Mouse (Mus musculus) adrenal gland, adult (tissue): ENCODE measurements around the gene Sfxn1.

Source experiments
- DNase-seq, 2 experiments: peaks; one replicate each; pipeline ENCODE4 v3.0.0; 2022 to 2023; ENCODE audit warnings: low spot score in 1 of 2; ENCODE audit not compliant: inconsistent age in 2 of 2

Gene Sfxn1

GRCm38 (mm10) chr13:54076762-54077460, 5.2 kb downstream of the Sfxn1 start:
- DNase-seq = no peak

GRCm38 (mm10) chr13:54077470-54078174, 6.0 kb downstream of the Sfxn1 start:
- no peak for DNase-seq

GRCm38 (mm10) chr13:54079782-54080759, 8.4 kb downstream of the Sfxn1 start:
- no peak for DNase-seq

- DNase-seq = no peak
These were observed 9.1 kb downstream of the Sfxn1 start for GRCm38 (mm10) chr13:54080785-54081184.

GRCm38 (mm10) chr13:54082946-54083345, 11.3 kb downstream of the Sfxn1 start:
- no peak for DNase-seq

- DNase-seq = no peak
These were observed 12.5 kb downstream of the Sfxn1 start for GRCm38 (mm10) chr13:54084178-54084577.

GRCm38 (mm10) chr13:54084826-54085225, 13.2 kb downstream of the Sfxn1 start:
- no peak for DNase-seq

GRCm38 (mm10) chr13:54085266-54085665, 13.6 kb downstream of the Sfxn1 start:
- no peak for DNase-seq

GRCm38 (mm10) chr13:54091719-54092118, 20.1 kb downstream of the Sfxn1 start:
- no peak for DNase-seq

- DNase-seq = no peak
These were observed 22.7 kb downstream of the Sfxn1 start for GRCm38 (mm10) chr13:54094349-54094748.

- no peak for DNase-seq
These were observed 23.3 kb downstream of the Sfxn1 start for GRCm38 (mm10) chr13:54094963-54095362.

- DNase-seq = no peak
These were observed 24.1 kb downstream of the Sfxn1 start for GRCm38 (mm10) chr13:54095721-54096120.

- no peak for DNase-seq
These were observed 25.6 kb downstream of the Sfxn1 start for GRCm38 (mm10) chr13:54097227-54097626.

GRCm38 (mm10) chr13:54097797-54098196, 26.1 kb downstream of the Sfxn1 start:
- DNase-seq = no peak

- peak; percentile 68 to 90 for DNase-seq
These were observed 29.6 kb downstream of the Sfxn1 start for GRCm38 (mm10) chr13:54101031-54101820.

GRCm38 (mm10) chr13:54102061-54102460, 30.4 kb downstream of the Sfxn1 start:
- DNase-seq = no peak

GRCm38 (mm10) chr13:54103271-54103670, 31.6 kb downstream of the Sfxn1 start:
- DNase-seq = no peak

- DNase-seq = peak in 1 of 2 experiments; percentile 71
These were observed 32.2 kb downstream of the Sfxn1 start for GRCm38 (mm10) chr13:54103866-54104265.

- peak; percentile 54 to 89 for DNase-seq
These were observed 42.3 kb downstream of the Sfxn1 start for GRCm38 (mm10) chr13:54113819-54114550.

- DNase-seq = no peak
These were observed 43.3 kb downstream of the Sfxn1 start for GRCm38 (mm10) chr13:54114931-54115330.
